Mouse (Mus musculus) hindbrain, embryonic 16.5 days (tissue): ENCODE results near the gene Ap3s2. TPM values are rescaled to one million over a fixed set of nuclear protein-coding genes. Genes with fewer than 3 reads are reported as not detected.

ENCODE experiments used
- ATAC-seq: fragments of 200-750 bp; cut with Nextera tagmentation; 2 replicates; pipeline ENCODE4 v1.8.0; 2017; ENCODE audit warnings: moderate TSS enrichment, moderate library complexity
- H3K27ac ChIP-seq: fragments of 300-500 bp; sonication (generic); 2 replicates; pipeline ENCODE4 v1.5.1; 2014; ENCODE audit warnings: low read depth, mild to moderate bottlenecking, control low read depth, low read length, moderate library complexity
- H3K27me3 ChIP-seq: fragments of 300-500 bp; sonication (generic); replicated peaks from 2 replicates; pipeline ENCODE4 v1.6.1; 2014; ENCODE audit warnings: low read length; ENCODE audit not compliant: control insufficient read depth, insufficient read depth
- H3K36me3 ChIP-seq: fragments of 300-500 bp; sonication (generic); 2 replicates; pipeline ENCODE4 v1.6.1; 2014; ENCODE audit warnings: mild to moderate bottlenecking, low read length, moderate library complexity, mixed read lengths; ENCODE audit not compliant: control insufficient read depth, insufficient read depth
- H3K4me1 ChIP-seq: fragments of 300-500 bp; sonication (generic); 2 replicates; pipeline ENCODE4 v1.6.1; 2014; ENCODE audit warnings: low read depth, low read length; ENCODE audit not compliant: control insufficient read depth, insufficient read depth
- H3K4me2 ChIP-seq: fragments of 300-500 bp; sonication (generic); 2 replicates; pipeline ENCODE4 v1.6.1; 2014; ENCODE audit warnings: mild to moderate bottlenecking, low read length, control low read depth, moderate library complexity
- H3K4me3 ChIP-seq: fragments of 300-500 bp; sonication (generic); 2 replicates; pipeline ENCODE4 v1.5.1; 2014; ENCODE audit warnings: mild to moderate bottlenecking, low read length, control low read depth, moderate library complexity
- H3K9ac ChIP-seq: fragments of 300-500 bp; sonication (generic); 2 replicates; pipeline ENCODE4 v1.6.1; 2014; ENCODE audit warnings: low read depth, mild to moderate bottlenecking, control low read depth, low read length, moderate library complexity
- H3K9me3 ChIP-seq: fragments of 300-500 bp; sonication (generic); 2 replicates; pipeline ENCODE4 v1.6.1; 2014; ENCODE audit warnings: mild to moderate bottlenecking, low read length, moderate library complexity; ENCODE audit not compliant: control insufficient read depth
- WGBS: fragments of 180-500 bp; shearing (Covaris S2); extraction: QIAGEN DNeasy Blood & Tissue Kit; methylation state at CpG from one replicate; pipeline ENCODE4 v1.1.7; 2014; 5-methylcytosine and 5-hydroxymethylcytosine counted together
- microRNA-seq: library from miRNA; unstranded; fragments of <30 nt; microRNA quantifications from one replicate; pipeline ENCODE4, GENCODE M21; 2017
- polyA plus RNA-seq: library from polyadenylated mRNA; unstranded; fragments of >200 nt; fragmentation: Nextera tagmentation; extraction: Ambion mirVana; gene quantifications from 2 replicates; pipeline ENCODE4 v1.2.1, GENCODE M21; 2015

Gene Ap3s2
- polyA plus RNA-seq, 1 experiment from 2014 or later, result 37.9 TPM

DNA sequence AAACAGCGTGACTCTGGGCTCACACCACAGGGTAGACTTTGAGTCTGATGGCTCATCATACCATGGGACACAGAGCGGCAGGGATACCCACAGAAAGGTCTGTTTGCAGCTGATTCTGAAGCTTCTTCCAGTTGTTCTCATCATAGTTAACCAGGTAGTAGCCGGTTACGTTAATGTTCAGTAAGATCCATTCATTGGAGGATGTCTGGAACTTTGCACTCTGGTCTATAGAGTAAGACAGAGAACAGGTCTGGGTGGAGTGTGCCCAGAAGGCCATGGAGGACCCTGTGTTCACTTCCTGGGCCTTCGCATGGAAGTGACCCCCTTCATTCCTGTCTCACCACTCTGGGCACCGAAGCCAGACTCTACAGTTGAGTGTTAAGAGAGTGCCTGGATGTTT is 85.3 kb downstream of the Ap3s2 start:
- Histone ChIP-seq H3K36me3 (no peaks in the 10 kb centered on the region), H3K4me2 (no peak overlapping the region), H3K27ac (no peak overlapping the region), H3K4me1 (no peaks in the 10 kb centered on the region), H3K4me3 (no peak overlapping the region), H3K9ac (no peak overlapping the region), H3K27me3 (no peaks in the 10 kb centered on the region), H3K9me3 (no peaks in the 10 kb centered on the region)
- WGBS, result 96% methylated on average over 6 of the region's 6 CpGs
- no peak for ATAC-seq

DNA sequence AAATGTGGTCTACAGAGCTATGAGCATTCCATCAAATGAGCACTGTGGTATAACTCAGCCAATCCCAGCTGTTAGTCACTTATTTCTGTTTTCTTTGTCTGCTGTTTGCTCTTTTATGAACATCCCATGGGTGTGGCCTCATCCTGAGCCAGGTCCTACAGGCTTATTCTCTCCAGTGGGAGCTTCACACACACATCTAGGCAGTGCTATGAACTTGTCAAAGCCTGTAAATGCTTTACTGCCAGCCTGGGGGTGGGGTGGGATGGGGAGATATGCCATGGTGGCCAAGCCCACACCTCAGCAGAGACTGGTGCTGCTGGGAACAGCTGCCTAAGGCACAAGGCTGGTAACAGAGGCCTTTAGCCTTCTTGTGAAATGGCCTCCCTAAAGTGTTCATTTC is 87.5 kb downstream of the Ap3s2 start:
- Histone ChIP-seq H3K36me3 (no peaks in the 10 kb centered on the region), H3K9ac (no peak overlapping the region), H3K27me3 (no peaks in the 10 kb centered on the region), H3K27ac (no peak overlapping the region), H3K9me3 (no peaks in the 10 kb centered on the region), H3K4me1 (no peaks in the 10 kb centered on the region), H3K4me2 (no peak overlapping the region), H3K4me3 (no peak overlapping the region)
- ATAC-seq, result no peak

- Histone ChIP-seq H3K27ac (no peak overlapping the region), H3K9ac (no peak overlapping the region), H3K4me1 (no peaks in the 10 kb centered on the region), H3K36me3 (no peaks in the 10 kb centered on the region), H3K4me2 (no peak overlapping the region), H3K9me3 (no peaks in the 10 kb centered on the region), H3K27me3 (no peaks in the 10 kb centered on the region), H3K4me3 (no peak overlapping the region)
- 68% methylated on average over 6 of the region's 6 CpGs for whole genome bisulfite sequencing
- no peak for ATAC-seq
These were observed 88.9 kb downstream of the Ap3s2 start for GRCm38 (mm10) chr7:79831585-79831984.

GRCm38 (mm10) chr7:79831145-79831544 is 89.3 kb downstream of the Ap3s2 start:
- Histone ChIP-seq H3K4me3 (no peak overlapping the region), H3K36me3 (no peaks in the 10 kb centered on the region), H3K4me1 (no peaks in the 10 kb centered on the region), H3K9me3 (no peaks in the 10 kb centered on the region), H3K27ac (no peak overlapping the region), H3K9ac (no peak overlapping the region), H3K4me2 (no peak overlapping the region), H3K27me3 (no peaks in the 10 kb centered on the region)
- ATAC-seq, result no peak
- 76% methylated on average over 6 of the region's 6 CpGs for WGBS

DNA sequence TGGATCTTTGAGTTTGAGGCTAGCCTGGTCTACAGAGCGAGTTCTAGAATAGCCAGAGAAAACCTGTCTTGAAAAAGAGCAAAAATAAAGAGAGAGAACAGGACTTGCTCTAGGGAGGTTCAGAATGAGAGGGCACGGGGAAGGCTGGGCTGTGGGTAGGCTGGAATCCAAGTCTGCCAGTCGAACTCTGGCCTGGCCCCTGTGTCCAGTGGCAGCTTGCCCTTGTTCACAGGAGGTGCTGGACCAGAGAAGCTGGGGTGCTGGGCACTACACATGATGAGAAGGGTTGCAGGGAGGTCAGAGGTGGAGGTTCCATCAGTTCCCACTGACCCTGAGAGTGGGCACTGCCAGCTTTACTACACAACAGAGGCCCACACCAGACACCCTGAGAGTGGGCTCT is 92.1 kb downstream of the Ap3s2 start:
- H3K36me3 ChIP-seq, result no peaks in the 10 kb centered on the region
- H3K9me3 ChIP-seq, result peaks cover 3% of the 10 kb centered on the region
- H3K27me3 ChIP-seq, result no peaks in the 10 kb centered on the region
- no peak for ATAC-seq
- H3K27ac ChIP-seq, result no peak overlapping the region
- no peaks in the 10 kb centered on the region for H3K4me1 ChIP-seq
- no peak overlapping the region for H3K4me2 ChIP-seq
- WGBS, result 75% methylated on average over 3 of the region's 3 CpGs
- H3K9ac ChIP-seq, result no peak overlapping the region
- H3K4me3 ChIP-seq, result no peak overlapping the region

Small RNAs within 50 kb of the gene (microRNA-seq; reads per million reads assigned to microRNA genes)
- gene Gm24541, result not detected

Other genes with a start within 250 kb of the Ap3s2 start
- 1.6 and 1.7 TPM in 2 replicates for gene Kif7, start 204.9 kb downstream of the Ap3s2 start, polyA plus RNA-seq
- 0.19 and 0.46 TPM in 2 replicates for gene Plin1, start 187.7 kb downstream of the Ap3s2 start, polyA plus RNA-seq
- gene Pex11a, start 177.5 kb downstream of the Ap3s2 start, polyA plus RNA-seq, result 13.2 and 13.6 TPM in 2 replicates
- gene Wdr93, start 177.5 kb downstream of the Ap3s2 start, polyA plus RNA-seq, result 0.51 and 0.52 TPM in 2 replicates
- 0.29 and 0.44 TPM in 2 replicates for gene Mesp1, start 126.9 kb downstream of the Ap3s2 start, polyA plus RNA-seq
- gene Mesp2, start 109.9 kb downstream of the Ap3s2 start, polyA plus RNA-seq, result 1.5 and 1.7 TPM in 2 replicates
- 4.3 and 5.2 TPM in 2 replicates for gene Anpep, start 59.6 kb downstream of the Ap3s2 start, polyA plus RNA-seq
- 19.6 and 21.0 TPM in 2 replicates for gene Arpin, start 14.7 kb upstream of the Ap3s2 start, polyA plus RNA-seq
- gene Zfp710, start 104.2 kb upstream of the Ap3s2 start, polyA plus RNA-seq, result 13.6 and 14.9 TPM in 2 replicates
- 215 and 225 TPM in 2 replicates for gene Idh2, start 194.7 kb upstream of the Ap3s2 start, polyA plus RNA-seq